Mouse (Mus musculus) lung, embryonic 14.5 days (tissue): ENCODE data around the gene Islr2. TPM values are rescaled to one million over a fixed set of nuclear protein-coding genes. Genes with fewer than 3 reads are reported as not detected.
"Not testable (repeated sequence)": the region's sequence is repeated elsewhere in the genome, so short reads cannot be mapped to it uniquely, and the experiment has no call there.

ENCODE experiments used
- ATAC-seq: fragments of 200-750 bp; cut with Nextera tagmentation; 2 replicates; pipeline ENCODE4 v1.8.0; 2017; ENCODE audit warnings: mild to moderate bottlenecking, moderate TSS enrichment, moderate library complexity; ENCODE audit not compliant: insufficient read depth
- DNase-seq: peaks from one replicate; pipeline ENCODE4 v3.0.0-alpha.2; 2015
- H3K27ac ChIP-seq: fragments of 300-500 bp; sonication (generic); 2 replicates; pipeline ENCODE4 v1.5.1; 2014; ENCODE audit warnings: low read depth, mild to moderate bottlenecking, moderate library complexity
- H3K27me3 ChIP-seq: fragments of 300-500 bp; sonication (generic); 2 replicates; pipeline ENCODE4 v1.6.1; 2014; ENCODE audit warnings: low read length, control low read depth; ENCODE audit not compliant: insufficient read depth
- H3K36me3 ChIP-seq: fragments of 300-500 bp; sonication (generic); 2 replicates; pipeline ENCODE4 v1.6.1; 2014; ENCODE audit warnings: control low read depth; ENCODE audit not compliant: insufficient read depth
- H3K4me1 ChIP-seq: fragments of 300-500 bp; sonication (generic); 2 replicates; pipeline ENCODE4 v1.6.1; 2014; ENCODE audit warnings: antibody characterized with exemption, control low read depth; ENCODE audit not compliant: insufficient read depth
- H3K4me2 ChIP-seq: fragments of 300-500 bp; sonication (generic); 2 replicates; pipeline ENCODE4 v1.6.1; 2014; ENCODE audit warnings: mild to moderate bottlenecking
- H3K4me3 ChIP-seq: fragments of 300-500 bp; sonication (generic); 2 replicates; pipeline ENCODE4 v1.5.1; 2014; ENCODE audit warnings: low read depth, low read length
- H3K9ac ChIP-seq: fragments of 300-500 bp; sonication (generic); 2 replicates; pipeline ENCODE4 v1.6.1; 2014
- H3K9me3 ChIP-seq: fragments of 300-500 bp; sonication (generic); 2 replicates; pipeline ENCODE4 v1.6.1; 2016; ENCODE audit warnings: low read depth, low read length, control low read depth
- CTCF ChIP-seq: IDR thresholded peaks from 2 replicates; pipeline ENCODE4 v1.5.1; 2016; ENCODE audit warnings: antibody characterized with exemption, low read depth
- WGBS: fragments of 180-500 bp; shearing (Covaris S2); extraction: QIAGEN DNeasy Blood & Tissue Kit; methylation state at CpG from one replicate; pipeline ENCODE4 v1.1.7; 2014; 5-methylcytosine and 5-hydroxymethylcytosine counted together
- polyA plus RNA-seq: library from polyadenylated mRNA; unstranded; fragments of >200 nt; fragmentation: Nextera tagmentation; extraction: Ambion mirVana; gene quantifications from 2 replicates; pipeline ENCODE4 v1.2.1, GENCODE M21; 2014

Islr2 gene
- polyA plus RNA-seq = not detected in 2 replicates

- ATAC-seq (peak; percentile 84), DNase-seq (peak; percentile 92)
- Histone ChIP-seq H3K9ac (peak within 1 kb of the TSS; percentile 38), H3K4me1 (no peaks in the 10 kb centered on the region), H3K4me2 (peak within 1 kb of the TSS; percentile 67), H3K27ac (no peak within 1 kb of the TSS), H3K36me3 (no peaks in the 10 kb centered on the region), H3K9me3 (no peaks in the 10 kb centered on the region), H3K27me3 (peaks cover 53% of the 10 kb centered on the region), H3K4me3 (peak within 1 kb of the TSS; percentile 35)
- WGBS = 2% methylated on average over 42 of the region's 42 CpGs
- peak; percentile 76 for TF ChIP-seq CTCF
These were observed at the start of gene Islr2, which contains the start of gene Islr for GRCm38 (mm10) chr9:58203516-58204447. TSS of gene Islr2 (minus strand) at chr9:58204319. TSS of gene Islr (minus strand) at chr9:58204306.

- Histone ChIP-seq H3K9ac (peak overlapping the region; percentile 73), H3K36me3 (peaks cover 20% of the 10 kb centered on the region; the same call in 1 of the 2 replicates), H3K4me3 (peak overlapping the region; percentile 67), H3K4me2 (peak overlapping the region; percentile 73), H3K27ac (peak overlapping the region; percentile 61; the same call in 1 of the 2 replicates)
- not testable (repeated sequence) for ATAC-seq, H3K9me3 ChIP-seq, H3K27me3 ChIP-seq, H3K4me1 ChIP-seq, DNase-seq
- 64% methylated on average over 5 of the region's 5 CpGs for WGBS
These were observed 49.6 kb upstream of the Islr2 start for GRCm38 (mm10) chr9:58253805-58254122.

GRCm38 (mm10) chr9:58253033-58253804, 49.1 kb upstream of the Islr2 start, which contains the start of gene Stoml1:
TSS of gene Stoml1 (plus strand) at chr9:58253164.
- Histone ChIP-seq H3K9me3 (no peaks in the 10 kb centered on the region), H3K4me1 (no peaks in the 10 kb centered on the region), H3K27me3 (no peaks in the 10 kb centered on the region), H3K4me3 (peak within 1 kb of the TSS; percentile 67), H3K9ac (peak within 1 kb of the TSS; percentile 73), H3K27ac (peak within 1 kb of the TSS; percentile 61; the same call in 1 of the 2 replicates), H3K36me3 (peaks cover 16% of the 10 kb centered on the region; the same call in 1 of the 2 replicates), H3K4me2 (peak within 1 kb of the TSS; percentile 73)
- DNase-seq (peak; percentile 97), ATAC-seq (peak; percentile 98)
- under 1% methylated on average over 31 of the region's 31 CpGs for WGBS
- TF ChIP-seq CTCF = peak; percentile 95

- H3K4me2 ChIP-seq, H3K9me3 ChIP-seq, H3K27me3 ChIP-seq, H3K4me3 ChIP-seq, H3K36me3 ChIP-seq, ATAC-seq, DNase-seq, H3K9ac ChIP-seq: not testable (repeated sequence)
- H3K4me1 ChIP-seq = peaks cover 12% of the 10 kb centered on the region
- peak overlapping the region; percentile 87; the same call in 1 of the 2 replicates for H3K27ac ChIP-seq
- 79% methylated on average over 1 of the region's 1 CpGs for WGBS
These were observed 46.6 kb upstream of the Islr2 start for GRCm38 (mm10) chr9:58250730-58251129.

GRCm38 (mm10) chr9:58250322-58250721, 46.2 kb upstream of the Islr2 start:
- H3K4me2 ChIP-seq = peak overlapping the region; percentile 67
- H3K4me3 ChIP-seq = no peak overlapping the region
- H3K27me3 ChIP-seq = no peaks in the 10 kb centered on the region
- DNase-seq = no peak
- no peak for ATAC-seq
- peaks cover 6% of the 10 kb centered on the region; the same call in 1 of the 2 replicates for H3K36me3 ChIP-seq
- no peaks in the 10 kb centered on the region for H3K9me3 ChIP-seq
- peak overlapping the region; percentile 87 for H3K27ac ChIP-seq
- WGBS = 67% methylated on average over 8 of the region's 8 CpGs
- H3K4me1 ChIP-seq = peaks cover 12% of the 10 kb centered on the region
- no peak for TF ChIP-seq CTCF
- no peak overlapping the region for H3K9ac ChIP-seq

GRCm38 (mm10) chr9:58249592-58250192, 45.6 kb upstream of the Islr2 start, which contains the start of gene Pml:
TSS of gene Pml (minus strand) at chr9:58249786.
- peak; percentile 37 for TF ChIP-seq CTCF
- ATAC-seq = peak; percentile 41; the same call in 1 of the 2 replicates
- peak; percentile 87 for DNase-seq
- Histone ChIP-seq H3K4me3 (peak within 1 kb of the TSS; percentile 46), H3K9me3 (no peaks in the 10 kb centered on the region), H3K4me1 (peaks cover 12% of the 10 kb centered on the region), H3K36me3 (peaks cover 12% of the 10 kb centered on the region), H3K27me3 (no peaks in the 10 kb centered on the region), H3K4me2 (peak within 1 kb of the TSS; percentile 67), H3K27ac (peak within 1 kb of the TSS; percentile 87), H3K9ac (peak within 1 kb of the TSS; percentile 59)
- 0% methylated on average over 16 of the region's 16 CpGs for WGBS
